Mouse (Mus musculus) cerebellum, adult 8-10 months (tissue): ENCODE data around the gene Tmem259.

Source experiments
- DNase-seq: peaks from one replicate; pipeline ENCODE4 v3.0.0; 2022

Gene Tmem259

GRCm38 (mm10) chr10:79986232-79986878 lies 2.2 kb upstream of the Tmem259 start:
- peak; percentile 60 for DNase-seq

GRCm38 (mm10) chr10:79985334-79986231 lies 1.5 kb upstream of the Tmem259 start:
- peak; percentile 79 for DNase-seq

- DNase-seq, result peak; percentile 96
Observed at GRCm38 (mm10) chr10:79984871-79985270, 741 bp upstream of the Tmem259 start.

GRCm38 (mm10) chr10:79983670-79984069 lies 460 bp downstream of the Tmem259 start:
- peak; percentile 80 for DNase-seq

- DNase-seq, result no peak
Observed at GRCm38 (mm10) chr10:79983205-79983604, 925 bp downstream of the Tmem259 start.

GRCm38 (mm10) chr10:79979401-79980155 lies 4.6 kb downstream of the Tmem259 start:
- DNase-seq, result no peak

- no peak for DNase-seq
Observed at GRCm38 (mm10) chr10:79978061-79978460, 6.1 kb downstream of the Tmem259 start.

GRCm38 (mm10) chr10:79977324-79977723 lies 6.8 kb downstream of the Tmem259 start:
- no peak for DNase-seq

GRCm38 (mm10) chr10:79976722-79977107 lies 7.4 kb downstream of the Tmem259 start:
- DNase-seq, result no peak

- DNase-seq, result no peak
Observed at GRCm38 (mm10) chr10:79976071-79976721, 7.9 kb downstream of the Tmem259 start.

GRCm38 (mm10) chr10:79974668-79975067 lies 9.5 kb downstream of the Tmem259 start:
- DNase-seq, result no peak

- DNase-seq, result no peak
Observed at GRCm38 (mm10) chr10:79974087-79974486, 10.0 kb downstream of the Tmem259 start.

- no peak for DNase-seq
Observed at GRCm38 (mm10) chr10:79972831-79973230, 11.3 kb downstream of the Tmem259 start.

- DNase-seq, result no peak
Observed at GRCm38 (mm10) chr10:79971183-79971497, 13.0 kb downstream of the Tmem259 start.

- DNase-seq, result no peak
Observed at GRCm38 (mm10) chr10:79970415-79971182, 13.5 kb downstream of the Tmem259 start, which contains the start of gene Grin3b. Gene Grin3b, plus strand, starts transcription at chr10:79970715.

GRCm38 (mm10) chr10:79969124-79969568 lies 15.0 kb downstream of the Tmem259 start:
- no peak for DNase-seq

- DNase-seq, result no peak
Observed at GRCm38 (mm10) chr10:79968181-79968580, 15.9 kb downstream of the Tmem259 start.

- no peak for DNase-seq
Observed at GRCm38 (mm10) chr10:79966886-79967400, 17.2 kb downstream of the Tmem259 start.

- no peak for DNase-seq
Observed at GRCm38 (mm10) chr10:79965325-79965724, 18.8 kb downstream of the Tmem259 start.

- no peak for DNase-seq
Observed at GRCm38 (mm10) chr10:79964727-79965126, 19.4 kb downstream of the Tmem259 start.

- no peak for DNase-seq
Observed at GRCm38 (mm10) chr10:79960671-79961294, 23.3 kb downstream of the Tmem259 start.
